10 mouse cellular contexts compared by ENCODE assay signal in genomic region chr12:104474191-104474871, GRCm38 (mm10). TPM values are rescaled to one million over a fixed set of nuclear protein-coding genes. Genes with fewer than 3 reads are reported as not detected.
DNase-seq lines count a peak whose midpoint lies in the region; ATAC-seq lines count a peak whose summit lies in the region.
"Had no signal": no experiment of that assay in that cellular context is flagged by ENCODE, and none has a peak within 500 bp of the region (broad histone marks: within the 10 kb centered on the region; RNA-seq: fewer than 3 reads in every experiment).

No protein-coding gene starts in this region.

- H3K4me1 ChIP-seq in heart, embryonic 10.5 days = peaks cover 32% of the 10 kb centered on the region
- 0 out of 2 replicates have a peak, but pooled peaks cover 22% of the 10 kb centered on the region for H3K4me1 ChIP-seq in midbrain, embryonic 14.5 days (ENCODE audit: control insufficient read depth, insufficient read depth, low read length)
- H3K4me1 ChIP-seq in midbrain, embryonic 13.5 days (replicated peaks) = peaks cover 39% of the 10 kb centered on the region
- peaks cover 6 to 18% of the 10 kb centered on the region in 2 experiments; a peak in 3 of 4 replicates for H3K4me1 ChIP-seq in heart, embryonic 14.5 days (ENCODE audit: control insufficient read depth in 2 of 2, insufficient read depth in 2 of 2, low read length in 2 of 2)

- H3K36me3 ChIP-seq in heart, embryonic 10.5 days = no peaks in the 10 kb centered on the region
- H3K36me3 ChIP-seq in midbrain, embryonic 14.5 days (ENCODE audit: control insufficient read depth, insufficient read depth, low read length) = no peaks in the 10 kb centered on the region
- no peaks in the 10 kb centered on the region for H3K36me3 ChIP-seq in midbrain, embryonic 13.5 days
- no peaks in the 10 kb centered on the region for H3K36me3 ChIP-seq in heart, embryonic 14.5 days (ENCODE audit: control insufficient read depth, insufficient read depth, low read length)

- WGBS in heart, embryonic 10.5 days = under 1% methylated on average over 42 of the region's 42 CpGs
- WGBS in midbrain, embryonic 14.5 days = under 1% methylated on average over 42 of the region's 42 CpGs
- under 1% methylated on average over 42 of the region's 42 CpGs for WGBS in midbrain, embryonic 13.5 days
- 2% methylated on average over 42 of the region's 42 CpGs for WGBS in heart, embryonic 14.5 days

- no peak overlapping the region for H3K27ac ChIP-seq in heart, embryonic 10.5 days
- H3K27ac ChIP-seq in midbrain, embryonic 14.5 days (replicated peaks; ENCODE audit: low read depth, low read length) = no peak overlapping the region
- no peak overlapping the region for H3K27ac ChIP-seq in midbrain, embryonic 13.5 days
- no peak overlapping the region for H3K27ac ChIP-seq in heart, embryonic 14.5 days (replicated peaks in 1 of 2; ENCODE audit: control insufficient read depth in 1 of 2, insufficient read depth in 1 of 2, low read depth in 2 of 2, low read length in 2 of 2)

- H3K4me3 ChIP-seq in heart, embryonic 10.5 days = peak overlapping the region; percentile 42
- no peak overlapping the region for H3K4me3 ChIP-seq in midbrain, embryonic 14.5 days (replicated peaks; ENCODE audit: low read depth, low read length)
- no peak overlapping the region for H3K4me3 ChIP-seq in midbrain, embryonic 13.5 days (replicated peaks)
- peak overlapping the region in 1 of 2 experiments; percentile 63; a peak in 2 of 4 replicates for H3K4me3 ChIP-seq in heart, embryonic 14.5 days (ENCODE audit: control insufficient read depth in 1 of 2, insufficient read depth in 1 of 2, low read depth in 1 of 2, low read length in 2 of 2)

- no peak for ATAC-seq in midbrain, embryonic 14.5 days (ENCODE audit: low FRiP score, low TSS enrichment)
- no peak for ATAC-seq in midbrain, embryonic 13.5 days
- ATAC-seq in heart, embryonic 14.5 days (ENCODE audit: insufficient number of reproducible peaks, insufficient read depth, low FRiP score, low read depth) = no peak

- H3K9me3 ChIP-seq in heart, embryonic 10.5 days = no peaks in the 10 kb centered on the region
- H3K9me3 ChIP-seq in midbrain, embryonic 14.5 days (ENCODE audit: control insufficient read depth, low read length) = no peaks in the 10 kb centered on the region
- H3K9me3 ChIP-seq in midbrain, embryonic 13.5 days = no peaks in the 10 kb centered on the region
- H3K9me3 ChIP-seq in heart, embryonic 14.5 days (ENCODE audit: control insufficient read depth, low read length) = no peaks in the 10 kb centered on the region

- no peak overlapping the region for H3K9ac ChIP-seq in midbrain, embryonic 14.5 days (replicated peaks; ENCODE audit: low read length)
- no peak overlapping the region for H3K9ac ChIP-seq in midbrain, embryonic 13.5 days (replicated peaks)
- no peak overlapping the region for H3K9ac ChIP-seq in heart, embryonic 14.5 days (ENCODE audit: low read length)

- DNase-seq in heart, embryonic 10.5 days (ENCODE audit: low spot score) = no peak
- no peak for DNase-seq in heart, postnatal 14 days
- DNase-seq in midbrain, embryonic 14.5 days = peak; percentile 46
- peak; percentile 49 for DNase-seq in retina, embryonic 14.5 days (ENCODE audit: low spot score)
- no peak for DNase-seq in adrenal gland, adult 18-20 months (ENCODE audit: low spot score in 2 of 2)
- DNase-seq in frontal cortex, postnatal 10 days (ENCODE audit: low spot score in 2 of 2) = no peak
- DNase-seq: adrenal gland, postnatal 14 days; kidney, postnatal 14 days had no signal

- intact Hi-C loops in heart, postnatal 14 days (cut with DNase I) = no loop called here

- H3K27me3 ChIP-seq in heart, embryonic 10.5 days (ENCODE audit: insufficient read depth, poor library complexity, severe bottlenecking) = peaks cover 89% of the 10 kb centered on the region
- peaks cover 85% of the 10 kb centered on the region for H3K27me3 ChIP-seq in midbrain, embryonic 14.5 days (ENCODE audit: control insufficient read depth, insufficient read depth, low read length)
- peaks cover 95% of the 10 kb centered on the region for H3K27me3 ChIP-seq in midbrain, embryonic 13.5 days
- H3K27me3 ChIP-seq in heart, embryonic 14.5 days (ENCODE audit: control insufficient read depth, insufficient read depth, low read length) = peaks cover 94% of the 10 kb centered on the region

- H3K4me2 ChIP-seq in midbrain, embryonic 14.5 days (ENCODE audit: low read length) = no peak overlapping the region
- H3K4me2 ChIP-seq in midbrain, embryonic 13.5 days (replicated peaks) = no peak overlapping the region
- peak overlapping the region; percentile 7; the same call in 1 of the 2 replicates for H3K4me2 ChIP-seq in heart, embryonic 14.5 days (ENCODE audit: low read length)

RNA-seq across cellular contexts. Expression of gene Gsc, which starts 1.2 kb away (rescaled TPM):
- 1.2 and 4.0 TPM in 2 replicates for polyA plus RNA-seq in heart, embryonic 10.5 days (2016; fragmentation: Nextera tagmentation; extraction: Ambion mirVana)
- total RNA-seq in heart, postnatal 14 days (2021) = not detected
- not detected in 2 replicates for polyA plus RNA-seq in midbrain, embryonic 14.5 days (2014; fragmentation: Nextera tagmentation; extraction: Ambion mirVana)
- polyA plus RNA-seq in midbrain, embryonic 13.5 days (2015; fragmentation: Nextera tagmentation; extraction: Ambion mirVana) = 0.32 TPM in 1 of 2 replicates, not detected in the other
- 0.16 TPM in 1 of 2 replicates, not detected in the other for polyA plus RNA-seq in heart, embryonic 14.5 days (2014; fragmentation: Nextera tagmentation; extraction: Ambion mirVana)
- total RNA-seq in adrenal gland, adult 18-20 months (2021) = not detected
- total RNA-seq: adrenal gland, postnatal 14 days had no signal

Comparison
In these comparisons a context has a peak if more than half of its experiments do, and no peak if none do; other contexts are left out.
1. DNase-seq: peak in midbrain, embryonic 14.5 days (single experiment) and retina, embryonic 14.5 days (single experiment); none in heart, embryonic 10.5 days (single experiment), heart, postnatal 14 days (0 of 2), adrenal gland, adult 18-20 months (0 of 2) and frontal cortex, postnatal 10 days (0 of 2).